Mouse (Mus musculus) ES-CJ7 (cell line): ENCODE data around the gene Mogs.

ENCODE experiments used
- DNase-seq: peaks from one replicate; pipeline ENCODE4 v3.0.0; 2011; ENCODE audit warnings: low read depth, low spot score

The Mogs gene

DNA sequence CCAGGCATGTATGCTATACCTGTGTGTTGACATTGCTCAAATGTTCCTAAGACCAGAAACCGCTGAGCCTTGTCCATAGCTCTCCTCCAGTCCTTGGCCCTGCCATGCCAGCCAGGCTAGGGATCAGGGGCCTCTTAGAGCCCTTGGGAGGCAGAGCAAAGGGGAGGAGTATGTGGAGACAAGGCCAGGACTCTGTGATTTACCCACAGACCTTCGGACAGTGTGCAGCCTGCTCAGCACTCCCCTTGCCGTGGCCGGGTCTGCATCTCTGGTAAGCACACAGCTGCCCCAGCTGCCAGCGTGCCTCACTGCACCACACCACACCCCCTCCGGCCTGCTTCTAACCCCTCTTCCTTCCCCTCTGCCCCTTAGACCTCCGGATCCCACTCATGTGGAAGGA, 32.0 kb downstream of the Mogs start:
- DNase-seq, result no peak

DNA sequence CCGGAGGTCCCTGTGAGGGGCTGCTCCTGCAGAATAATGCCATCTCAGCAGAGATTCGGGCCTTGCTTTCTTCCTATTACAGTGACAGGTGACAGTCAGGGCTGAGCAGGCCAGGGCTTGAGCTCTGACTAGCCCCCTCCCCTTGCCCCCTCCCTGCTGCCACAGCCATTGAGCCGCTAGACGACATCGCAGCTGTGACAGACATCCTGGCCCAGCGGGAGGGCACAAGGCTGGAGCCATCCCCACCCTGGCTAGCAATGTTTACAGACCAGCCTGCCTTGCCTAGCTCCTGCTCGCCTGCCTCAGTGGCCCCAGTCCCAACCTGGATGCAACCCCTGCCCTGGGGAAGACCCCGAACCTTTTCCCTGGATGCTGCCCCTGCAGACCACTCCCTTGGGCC, 36.4 kb downstream of the Mogs start:
- no peak for DNase-seq

DNA sequence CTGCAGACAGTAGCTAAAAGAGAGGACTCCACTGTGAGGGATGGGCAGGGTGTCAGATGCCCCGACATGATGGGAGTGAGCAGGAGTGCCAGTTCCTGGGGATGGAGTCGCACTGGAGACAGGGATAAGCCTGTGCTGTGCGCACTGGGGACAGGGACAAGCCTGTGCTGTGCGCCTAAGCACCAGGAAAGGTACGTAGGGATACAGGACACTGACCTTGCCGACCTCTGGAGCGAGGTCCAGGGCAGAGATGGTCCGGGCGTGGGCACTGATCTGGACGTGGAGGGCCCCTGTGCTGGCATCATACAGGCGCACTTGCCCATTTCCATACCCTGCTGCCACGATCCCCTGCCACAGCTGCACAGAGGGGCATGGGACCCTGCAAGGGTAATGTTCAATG, 37.7 kb downstream of the Mogs start:
- no peak for DNase-seq

DNA sequence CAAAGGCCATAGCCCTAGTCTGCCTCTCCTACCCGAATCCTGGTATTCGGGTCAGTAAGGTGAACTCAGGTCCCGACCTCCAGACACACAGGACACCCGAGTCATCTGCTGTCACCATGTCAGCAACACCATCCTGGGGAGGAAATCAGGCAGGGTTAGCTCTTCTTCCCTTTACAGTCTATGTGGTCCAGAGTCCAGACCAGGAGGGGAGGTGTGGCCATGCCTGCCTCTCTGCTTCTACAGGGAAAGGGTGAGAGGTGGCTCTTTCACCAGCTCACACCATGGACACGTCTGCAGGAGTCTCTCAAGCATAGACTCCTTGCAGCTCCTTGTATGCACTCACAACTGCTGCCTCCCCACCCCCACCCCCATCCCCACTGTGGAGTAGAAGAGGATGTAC, 38.2 kb downstream of the Mogs start:
- no peak for DNase-seq

DNA sequence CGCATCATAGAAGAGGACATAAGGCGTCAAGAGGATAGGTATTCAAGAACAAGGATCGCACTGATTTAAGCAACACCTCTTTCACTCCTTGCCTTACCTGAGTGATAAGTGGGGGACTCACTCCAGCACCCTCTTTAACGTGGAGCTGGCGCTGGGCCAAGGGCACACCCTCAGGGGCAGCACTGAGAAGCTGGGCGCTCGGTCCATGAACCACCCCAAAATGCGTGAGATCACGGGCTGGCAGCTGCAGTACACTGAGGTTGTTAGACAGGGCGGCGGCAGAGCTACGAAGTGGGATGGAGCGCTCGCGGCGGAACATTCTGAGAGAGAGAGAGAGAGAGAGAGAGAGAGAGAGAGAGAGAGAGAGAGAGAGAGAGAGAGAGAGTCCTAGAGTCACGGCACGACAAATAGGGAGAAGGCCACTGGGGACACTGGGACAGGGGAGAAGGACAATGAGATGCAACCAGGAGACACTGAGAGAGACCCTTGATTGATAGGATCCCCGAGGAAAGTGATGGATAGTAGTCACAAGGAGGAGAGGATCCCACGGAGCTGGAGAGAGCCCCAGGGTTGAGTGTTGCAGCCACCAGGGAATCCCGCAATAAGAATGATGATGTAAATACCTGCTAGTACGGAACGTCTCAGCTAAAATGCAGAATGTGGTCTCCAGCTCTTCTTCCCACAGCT, 40.4 kb downstream of the Mogs start:
- no peak for DNase-seq

DNA sequence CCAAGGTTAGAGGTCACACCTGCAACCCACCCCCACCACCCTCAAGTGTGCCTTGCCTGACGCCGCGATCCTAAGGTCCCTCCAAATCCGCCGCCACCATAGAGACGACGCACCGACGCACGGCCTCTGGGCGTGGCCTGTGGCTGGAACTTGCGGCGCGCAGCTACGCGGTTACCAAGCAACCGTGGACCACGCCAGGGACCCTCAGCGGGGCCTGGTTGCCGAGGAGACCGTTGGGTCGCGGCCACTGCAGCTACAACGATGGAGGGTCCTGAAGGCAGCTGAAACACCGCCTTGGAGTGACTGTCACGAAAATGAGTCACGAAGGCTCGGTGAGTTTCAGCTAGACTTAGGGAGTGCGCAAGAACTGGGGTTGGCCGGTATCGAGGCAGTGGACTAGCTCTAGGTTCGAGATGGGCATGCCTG, 41.0 kb downstream of the Mogs start, which contains the start of the genes Wdr54 and 1700003E16Rik:
Gene Wdr54 (minus strand): TSS at position 139 of the 426 bp plus-strand sequence.
Gene 1700003E16Rik (plus strand): TSS at position 146 of the 426 bp plus-strand sequence.
- peak; percentile 80 for DNase-seq

DNA sequence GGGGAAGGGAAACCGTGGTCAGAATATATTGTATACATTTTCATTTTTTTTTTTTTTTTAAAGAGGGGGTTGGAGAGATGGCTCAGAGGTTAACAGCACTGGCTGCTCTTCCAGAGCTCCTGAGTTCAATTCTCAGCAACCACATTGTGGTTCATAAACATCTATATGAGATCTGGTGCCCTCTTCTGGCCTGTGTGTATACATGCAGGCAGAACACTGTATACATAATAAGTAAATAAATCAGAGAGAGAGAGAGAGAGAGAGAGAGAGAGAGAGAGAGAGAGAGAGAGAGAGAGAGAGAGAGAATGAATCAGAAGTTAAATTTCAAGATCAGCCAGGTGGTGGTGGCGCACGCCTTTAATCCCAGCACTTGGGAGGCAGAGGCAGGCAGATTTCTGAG, 44.2 kb downstream of the Mogs start:
- DNase-seq, result peak; percentile 67

DNA sequence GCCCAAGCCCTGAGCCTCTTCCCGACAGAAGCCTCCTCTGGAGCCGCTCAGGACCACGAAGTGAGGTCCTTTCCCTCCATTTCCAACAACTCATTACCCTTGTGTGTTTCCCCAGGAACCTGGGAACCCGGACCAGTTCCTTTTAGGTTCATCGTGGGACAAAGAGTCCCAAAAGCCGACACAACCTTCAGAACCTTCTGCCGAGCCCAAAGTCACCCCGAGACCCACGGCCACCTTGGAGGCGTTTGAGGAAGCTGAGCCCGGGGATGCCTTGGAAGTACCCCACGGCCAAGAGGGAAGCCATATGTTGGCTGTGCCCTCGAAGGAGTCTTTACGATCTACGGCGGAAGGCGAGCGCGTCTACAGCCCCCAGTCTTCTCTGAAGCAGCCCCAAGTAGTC, 46.1 kb downstream of the Mogs start:
- DNase-seq, result no peak

DNA sequence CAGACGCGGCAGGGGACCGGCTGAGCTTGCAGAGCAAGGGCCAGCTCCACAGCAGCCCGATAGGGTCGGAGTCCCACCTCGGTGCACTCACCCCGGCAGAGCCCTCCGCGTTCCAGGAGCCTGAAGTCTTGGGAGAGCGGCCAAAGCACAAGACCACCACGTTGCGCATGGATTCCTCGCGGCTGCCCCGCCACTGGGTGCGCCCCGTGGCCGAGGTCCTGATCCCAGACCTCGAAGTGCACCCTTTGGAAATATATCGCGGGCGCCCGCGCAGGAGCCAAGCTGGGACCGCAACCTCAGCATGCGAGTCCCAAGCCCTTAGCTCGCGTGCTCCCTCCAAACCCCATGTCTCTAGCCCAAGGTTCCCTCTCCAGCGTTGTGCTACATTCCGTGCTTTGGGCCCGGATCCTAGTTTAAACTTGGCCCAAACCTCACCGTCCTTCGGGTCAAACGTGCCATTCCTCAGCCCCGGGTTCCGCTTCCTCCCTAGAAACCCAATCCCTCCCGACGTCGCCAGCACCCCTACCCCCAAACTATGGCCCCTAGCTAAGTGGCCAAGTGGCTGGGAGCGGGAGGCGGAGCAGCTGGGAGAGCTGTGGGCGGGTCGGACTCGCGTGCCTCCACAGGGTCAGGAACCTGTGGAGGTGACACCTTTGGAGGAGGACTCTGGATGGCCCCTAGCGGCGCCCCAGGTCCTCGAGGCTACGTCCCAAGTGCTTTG, 46.8 kb downstream of the Mogs start:
- DNase-seq, result peak; percentile 78

DNA sequence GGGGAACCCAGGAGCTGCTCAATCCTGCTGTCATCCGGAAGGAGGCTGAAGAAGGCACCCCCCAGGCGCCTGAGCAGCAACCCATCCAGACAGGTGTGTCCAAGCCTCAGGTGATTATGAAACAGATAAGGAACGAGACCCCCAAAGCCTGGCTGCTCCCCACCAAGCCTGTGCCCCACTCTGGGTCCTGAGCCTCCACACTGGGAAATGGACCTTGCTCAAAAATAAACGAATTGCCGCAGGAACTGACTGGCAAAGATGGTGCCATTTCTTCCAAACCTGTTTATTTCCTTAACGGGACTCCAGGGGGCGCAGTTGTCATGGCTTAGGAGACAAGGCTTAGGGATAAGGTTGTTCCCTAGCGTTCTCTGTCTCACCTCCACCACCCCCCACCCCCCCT, 47.4 kb downstream of the Mogs start:
- peak; percentile 91 for DNase-seq

DNA sequence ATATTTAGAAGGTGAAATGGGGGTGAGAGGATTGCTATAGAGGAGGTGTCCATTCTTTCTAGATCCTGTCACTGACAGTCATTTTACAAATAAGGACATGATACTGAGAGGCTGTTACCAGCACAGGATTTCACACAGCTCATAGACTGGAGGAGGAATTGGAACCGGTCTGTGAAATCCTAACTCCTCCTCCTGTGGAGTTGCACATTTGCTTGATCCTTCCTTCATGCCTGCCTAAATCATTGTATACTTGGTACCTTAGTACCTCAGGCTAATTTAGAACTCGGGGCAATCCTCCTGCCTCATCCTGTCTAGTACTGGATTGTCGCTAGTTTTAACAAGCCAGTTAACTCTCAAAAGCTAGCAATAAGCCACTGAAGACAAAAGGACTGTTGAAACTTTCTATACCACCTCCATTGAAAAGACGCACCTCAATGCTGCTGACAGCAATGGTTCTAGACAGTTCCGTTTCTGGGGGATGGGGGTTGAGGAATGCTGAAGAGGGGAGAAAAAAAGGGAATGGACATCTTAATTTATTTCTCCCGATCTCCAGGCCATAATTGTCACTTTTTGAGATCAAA, 49.8 kb downstream of the Mogs start:
- DNase-seq, result no peak

DNA sequence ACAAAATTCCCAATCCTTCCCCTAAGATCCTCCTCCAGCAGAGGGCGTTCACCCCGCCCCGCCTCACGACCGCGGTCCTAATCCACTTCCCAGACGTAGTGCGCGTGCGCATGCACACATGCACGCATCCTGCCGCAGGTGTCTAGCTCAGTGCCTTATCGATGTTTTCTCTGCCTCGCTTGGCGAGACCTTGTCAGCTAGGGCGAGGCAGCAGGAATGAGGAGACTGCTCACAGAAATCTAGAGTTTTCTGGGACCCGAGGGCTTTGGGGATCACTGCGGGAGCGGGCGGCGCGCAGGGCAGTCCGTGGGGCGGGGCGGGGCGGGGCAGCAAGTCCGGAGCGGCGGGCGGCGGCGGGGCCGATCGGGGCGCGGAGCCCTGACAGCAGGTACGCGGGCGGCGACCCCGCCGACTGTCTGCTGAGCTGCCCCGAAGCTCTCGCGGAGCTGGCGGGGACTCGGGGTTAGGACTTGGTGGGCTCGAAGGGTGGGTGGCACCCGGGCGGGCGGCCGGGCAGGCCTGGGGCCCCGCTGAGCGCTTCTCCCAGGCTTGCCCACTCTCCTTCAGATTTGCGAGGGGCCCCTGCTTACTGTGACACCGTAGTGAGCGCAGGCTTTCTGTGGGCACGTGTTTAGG, 50.4 kb downstream of the Mogs start, which contains the start of gene Dctn1:
Gene Dctn1 (plus strand): TSS at position 314 of the 636 bp plus-strand sequence.
- DNase-seq, result peak; percentile 96

DNA sequence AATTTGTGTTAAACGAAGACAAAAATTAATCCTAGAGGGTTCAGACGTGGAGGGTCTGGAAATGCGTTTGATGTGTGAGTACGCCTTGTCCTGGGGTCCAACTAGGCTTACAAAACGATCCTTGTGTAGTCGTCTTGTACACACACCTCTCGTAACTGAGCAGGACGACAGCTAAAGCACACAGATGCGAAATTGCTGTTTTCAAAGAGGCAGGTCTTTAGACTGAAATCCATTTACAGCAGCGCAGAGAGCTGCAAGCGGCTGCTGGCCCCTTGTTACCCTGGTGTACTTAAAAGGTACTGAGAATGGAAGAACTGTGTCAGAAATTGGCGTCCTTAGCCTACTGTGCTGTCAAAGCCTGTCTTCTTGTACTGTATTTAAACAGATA, 50.9 kb downstream of the Mogs start:
- DNase-seq, result peak; percentile 32
